Mouse (Mus musculus) T-helper 1 cell (primary cell): ENCODE data around the gene H2-Q4.
"Not testable (repeated sequence)": the region's sequence is repeated elsewhere in the genome, so short reads cannot be mapped to it uniquely, and the experiment has no call there.

Experiments
- in situ Hi-C: fragments of 300-600 bp; cut with MboI, MseI; formaldehyde crosslinking; loops from one replicate; pipeline ENCODE4 v1.15.1; 2025; ENCODE audit warnings: high pct_unique_total_duplicates

Gene H2-Q4

DNA sequence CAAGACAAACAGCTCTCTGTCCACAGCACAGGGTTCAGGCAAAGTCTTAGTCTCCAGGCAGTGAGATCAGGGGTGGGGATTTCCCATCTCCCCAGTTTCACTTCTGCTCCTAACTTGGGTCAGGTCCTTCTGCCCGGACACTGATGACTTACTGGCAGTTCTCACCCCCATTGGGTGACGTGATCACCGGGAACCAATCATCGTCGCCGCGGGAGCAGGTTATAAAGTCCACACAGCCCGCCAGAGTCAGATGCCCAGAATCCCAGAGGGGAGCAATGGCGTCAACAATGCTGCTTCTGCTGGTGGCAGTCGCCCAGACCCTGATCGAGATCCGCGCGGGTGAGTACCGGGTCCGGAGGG, at the start of gene H2-Q4:
TSS of gene H2-Q4 (plus strand) at position 249 of the 360 bp plus-strand sequence.
- in situ Hi-C loops = no loop called here

DNA sequence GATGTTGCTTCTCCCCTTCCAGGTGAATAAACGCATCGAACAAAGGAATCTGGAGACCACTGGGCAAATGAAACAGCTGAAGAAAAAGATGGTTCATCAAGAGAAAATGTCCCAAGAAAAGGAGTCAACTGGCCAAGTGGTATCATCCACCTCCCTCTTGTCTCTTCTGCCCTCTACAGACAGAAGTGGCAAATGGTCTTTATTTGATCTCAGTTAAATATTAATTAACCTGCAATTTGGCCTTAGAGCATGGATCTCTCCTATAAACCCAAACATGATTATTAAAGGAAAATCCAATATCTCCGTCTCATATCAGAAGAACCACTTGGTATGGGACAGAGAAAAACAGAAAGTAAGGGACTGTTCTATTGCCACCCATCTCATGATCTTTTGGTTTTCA, 49.7 kb upstream of the H2-Q4 start:
- in situ Hi-C loops = not testable (repeated sequence)

- in situ Hi-C loops = not testable (repeated sequence)
Measured at GRCm38 (mm10) chr17:35331546-35331945, 47.9 kb upstream of the H2-Q4 start.

DNA sequence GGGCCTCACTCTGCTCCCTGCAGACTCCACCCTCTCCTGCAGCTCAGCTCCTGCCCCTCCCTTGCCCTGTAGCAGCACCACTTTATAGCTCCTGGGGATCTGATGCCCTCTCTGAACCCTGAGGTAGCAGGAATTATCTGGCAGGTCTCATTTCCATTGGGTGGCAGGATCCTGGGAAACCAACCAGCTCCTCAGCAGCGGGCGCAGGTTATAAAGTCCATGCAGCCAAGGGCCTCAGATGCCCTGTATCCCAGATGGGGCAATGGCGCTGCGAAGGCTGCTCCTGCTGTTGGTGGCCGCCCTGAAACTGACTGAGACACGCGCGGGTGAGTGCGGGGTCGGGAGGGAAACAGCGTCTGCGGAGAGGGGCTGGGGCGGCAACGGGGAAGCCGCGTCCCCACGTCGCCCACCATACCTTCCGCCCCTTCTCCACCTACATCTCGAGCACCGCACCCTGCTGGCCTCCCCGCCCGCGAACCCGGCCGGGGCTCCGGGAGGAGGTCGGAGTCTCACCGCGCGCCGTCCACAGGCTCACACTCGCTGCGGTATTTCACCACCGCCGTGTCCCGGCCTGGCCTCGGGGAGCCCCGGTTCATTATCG, 37.2 kb upstream of the H2-Q4 start, which contains the start of gene H2-Q2:
TSS of gene H2-Q2 (plus strand) at position 172 of the 601 bp plus-strand sequence.
- in situ Hi-C loops = no loop called here

GRCm38 (mm10) chr17:35342711-35343476, 36.5 kb upstream of the H2-Q4 start:
- in situ Hi-C loops = no loop called here

- in situ Hi-C loops = not testable (repeated sequence)
Measured at GRCm38 (mm10) chr17:35347659-35348058, 31.8 kb upstream of the H2-Q4 start.

- in situ Hi-C loops = not testable (repeated sequence)
Measured at GRCm38 (mm10) chr17:35353275-35353674, 26.1 kb upstream of the H2-Q4 start.

- in situ Hi-C loops = no loop called here
Measured at GRCm38 (mm10) chr17:35354071-35354470, 25.3 kb upstream of the H2-Q4 start.

- in situ Hi-C loops = no loop called here
Measured at GRCm38 (mm10) chr17:35357086-35357485, 22.3 kb upstream of the H2-Q4 start.

GRCm38 (mm10) chr17:35358763-35359469, 20.5 kb upstream of the H2-Q4 start:
- in situ Hi-C loops = no loop called here

DNA sequence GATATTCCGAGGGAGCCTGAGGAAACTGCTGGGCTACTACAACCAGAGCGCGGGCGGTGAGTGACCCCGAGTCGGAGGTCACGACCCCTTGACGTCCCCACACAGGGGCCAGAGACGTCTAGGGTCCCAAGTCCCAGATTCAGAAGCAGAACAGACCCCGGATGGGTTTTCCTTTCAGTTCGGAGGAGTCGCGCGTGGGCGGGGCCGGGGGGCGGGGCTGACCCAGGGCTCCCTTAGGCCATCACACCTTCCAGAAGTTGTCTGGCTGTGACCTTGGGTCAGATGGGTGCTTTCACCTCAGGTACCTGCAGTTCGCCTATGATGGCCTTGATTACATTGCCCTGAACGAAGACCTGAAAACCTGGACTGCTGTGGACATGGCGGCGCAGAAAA, 20.0 kb upstream of the H2-Q4 start:
- in situ Hi-C loops = no loop called here

- in situ Hi-C loops = loop anchor here (5.0 kb wide), 1 partner anchor 92 kb away; the partner anchor contains the start of gene H2-Q10
Measured at GRCm38 (mm10) chr17:35379729-35380451, 473 bp downstream of the H2-Q4 start.

- in situ Hi-C loops = not testable (repeated sequence)
Measured at GRCm38 (mm10) chr17:35389796-35390195, 10.4 kb downstream of the H2-Q4 start.

GRCm38 (mm10) chr17:35392671-35393070, 13.3 kb downstream of the H2-Q4 start:
- in situ Hi-C loops = not testable (repeated sequence)

DNA sequence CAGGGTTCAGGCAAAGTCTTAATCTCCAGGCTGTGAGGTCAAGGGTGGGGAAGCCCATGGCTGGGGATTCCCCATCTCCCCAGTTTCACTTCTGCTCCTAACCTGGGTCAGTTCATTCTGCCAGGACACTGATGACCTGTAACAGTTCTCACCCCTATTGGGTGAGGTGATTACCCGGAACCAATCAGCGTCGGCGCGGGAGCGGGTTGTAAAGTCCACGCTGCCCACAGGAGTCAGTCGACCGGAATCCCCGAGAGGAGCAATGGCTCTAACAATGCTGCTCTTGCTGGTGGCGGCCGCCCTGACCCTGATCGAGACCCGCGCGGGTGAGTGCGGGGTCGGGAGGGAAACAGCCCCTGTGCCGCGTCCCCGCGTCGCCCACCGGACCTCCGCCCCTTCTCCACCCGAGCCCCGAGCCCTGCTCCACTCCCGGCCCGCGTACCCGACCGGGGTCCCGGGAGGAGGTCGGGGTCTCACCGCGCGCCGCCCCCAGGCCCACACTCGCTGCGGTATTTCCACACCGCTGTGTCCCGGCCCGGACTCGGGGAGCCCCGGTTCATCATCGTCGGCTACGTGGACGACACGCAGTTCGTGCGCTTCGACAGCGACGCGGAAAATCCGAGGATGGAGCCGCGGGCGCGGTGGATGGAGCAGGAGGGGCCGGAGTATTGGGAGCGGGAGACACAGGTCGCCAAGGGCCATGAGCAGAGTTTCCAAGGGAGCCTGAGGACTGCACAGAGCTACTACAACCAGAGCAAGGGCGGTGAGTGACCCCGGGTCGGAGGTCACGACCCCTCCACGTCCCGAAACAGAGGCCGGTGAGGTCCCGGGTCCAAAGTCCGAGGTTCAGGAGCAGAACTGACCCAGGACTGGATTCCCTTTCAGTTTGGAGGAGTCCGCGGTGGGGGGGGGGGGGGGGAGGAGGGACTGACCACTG, 14.7 kb downstream of the H2-Q4 start:
- in situ Hi-C loops = not testable (repeated sequence)

DNA sequence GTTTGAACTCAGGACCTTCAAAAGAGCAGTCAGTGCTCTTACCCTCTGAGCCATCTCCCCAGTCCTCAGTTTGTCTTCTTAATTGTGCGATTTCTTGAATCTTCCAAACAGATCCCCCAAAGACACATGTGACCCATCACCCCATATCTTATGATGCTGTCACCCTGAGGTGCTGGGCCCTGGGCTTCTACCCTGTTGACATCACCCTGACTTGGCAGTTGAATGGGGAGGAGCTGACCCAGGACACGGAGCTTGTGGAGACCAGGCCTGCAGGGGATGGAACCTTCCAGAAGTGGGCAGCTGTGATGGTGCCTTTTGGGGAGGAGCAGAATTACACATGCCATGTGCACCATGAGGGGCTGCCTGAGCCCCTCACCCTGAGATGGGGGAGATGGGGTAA, 17.5 kb downstream of the H2-Q4 start:
- in situ Hi-C loops = loop anchor here (5.0 kb wide), 1 partner anchor 45 kb away; no protein-coding TSS in a partner anchor

DNA sequence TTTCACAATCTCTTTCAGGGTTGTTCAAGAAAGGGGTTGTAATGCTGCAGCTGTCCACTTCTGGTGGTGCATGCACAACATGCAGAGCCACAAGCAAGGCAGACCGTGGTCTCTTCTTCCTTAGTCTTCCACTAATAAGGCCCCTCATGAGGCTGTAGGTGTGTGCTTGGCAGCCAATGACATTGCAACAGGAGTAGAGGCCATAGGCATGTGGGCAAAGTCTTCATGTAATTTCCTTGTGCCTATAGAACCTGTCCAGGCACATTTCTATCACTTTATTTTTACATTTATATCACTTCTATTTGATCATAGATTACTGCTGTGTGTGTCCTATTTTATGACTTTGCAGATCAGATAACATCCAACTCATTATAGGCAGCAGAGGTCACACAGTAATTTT, 33.6 kb downstream of the H2-Q4 start:
- in situ Hi-C loops = loop anchor here (5.0 kb wide), 1 partner anchor 1426 kb away; no protein-coding TSS in a partner anchor

- in situ Hi-C loops = not testable (repeated sequence)
Measured at GRCm38 (mm10) chr17:35415273-35416129, 36.1 kb downstream of the H2-Q4 start.

DNA sequence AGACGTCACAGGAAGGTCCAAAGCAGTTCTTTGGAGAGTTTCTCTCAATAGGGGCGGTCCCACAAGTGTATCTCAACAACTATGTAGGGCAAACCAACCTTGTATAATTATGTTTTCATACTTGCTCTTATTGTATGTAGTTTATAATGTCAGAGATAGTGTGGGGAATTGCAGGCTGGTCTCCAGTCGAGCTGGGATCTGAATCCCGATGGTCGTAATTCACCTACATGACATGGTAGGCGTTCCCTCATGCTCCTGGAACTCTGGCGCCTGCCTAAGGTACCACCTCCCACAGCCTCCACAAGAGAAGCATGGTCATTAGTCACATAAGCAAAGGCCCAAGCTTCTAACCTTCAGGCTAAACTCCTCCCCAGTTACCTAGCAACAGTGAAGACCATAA, 39.4 kb downstream of the H2-Q4 start:
- in situ Hi-C loops = no loop called here

DNA sequence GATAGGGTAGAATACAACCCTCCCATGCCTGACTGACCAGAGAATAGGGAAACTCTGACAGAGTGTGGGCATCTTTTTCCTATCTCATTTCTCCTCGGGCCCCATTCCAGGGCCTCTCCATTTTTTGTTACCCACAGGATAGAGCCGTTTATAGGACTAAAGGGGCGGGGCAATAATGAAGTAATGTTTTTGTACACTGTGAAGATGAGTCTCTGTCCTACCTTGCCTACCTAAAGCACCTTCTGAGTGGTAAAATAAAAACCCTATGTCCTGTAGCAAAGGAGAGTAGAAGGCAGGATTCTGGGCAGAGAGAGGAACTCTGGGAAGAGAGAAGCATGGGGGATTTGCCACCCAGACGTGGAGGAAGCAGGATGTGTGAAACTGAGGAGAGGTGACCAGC, 40.1 kb downstream of the H2-Q4 start:
- in situ Hi-C loops = not testable (repeated sequence)
